Mouse (Mus musculus) midbrain, postnatal 0 days (tissue): ENCODE results near the gene Negr1. TPM values are rescaled to one million over a fixed set of nuclear protein-coding genes. Genes with fewer than 3 reads are reported as not detected.

ENCODE experiments used
- ATAC-seq: fragments of 200-750 bp; cut with Nextera tagmentation; 2 replicates; pipeline ENCODE4 v1.8.0; 2017; ENCODE audit warnings: moderate number of reproducible peaks, mild to moderate bottlenecking, moderate TSS enrichment, moderate library complexity; ENCODE audit not compliant: low FRiP score
- DNase-seq: peaks from one replicate; pipeline ENCODE4 v3.0.0-alpha.2; 2015; ENCODE audit warnings: low spot score
- H3K27ac ChIP-seq: fragments of 300-500 bp; sonication (generic); 2 replicates; pipeline ENCODE4 v1.5.1; 2014; ENCODE audit warnings: low read depth, mild to moderate bottlenecking, low read length, mixed read lengths
- H3K27me3 ChIP-seq: fragments of 300-500 bp; sonication (generic); 2 replicates; pipeline ENCODE4 v1.6.1; 2014; ENCODE audit warnings: low read length, control low read depth, mixed read lengths; ENCODE audit not compliant: insufficient read depth
- H3K36me3 ChIP-seq: fragments of 300-500 bp; sonication (generic); 2 replicates; pipeline ENCODE4 v1.6.1; 2014; ENCODE audit warnings: low read length, control low read depth, mixed read lengths; ENCODE audit not compliant: insufficient read depth
- H3K4me1 ChIP-seq: fragments of 300-500 bp; sonication (generic); 2 replicates; pipeline ENCODE4 v1.6.1; 2014; ENCODE audit warnings: mild to moderate bottlenecking, control low read depth, antibody characterized with exemption, low read length, mixed read lengths; ENCODE audit not compliant: insufficient read depth
- H3K4me2 ChIP-seq: fragments of 300-500 bp; sonication (generic); 2 replicates; pipeline ENCODE4 v1.6.1; 2014; ENCODE audit warnings: low read depth, mild to moderate bottlenecking, low read length, mixed read lengths; ENCODE audit not compliant: poor library complexity, severe bottlenecking
- H3K4me3 ChIP-seq: fragments of 300-500 bp; sonication (generic); 2 replicates; pipeline ENCODE4 v1.5.1; 2014; ENCODE audit warnings: low read depth, mild to moderate bottlenecking, low read length, moderate library complexity
- H3K9ac ChIP-seq: fragments of 300-500 bp; sonication (generic); replicated peaks from 2 replicates; pipeline ENCODE4 v1.6.1; 2014; ENCODE audit warnings: mild to moderate bottlenecking, low read length, moderate library complexity, mixed read lengths; ENCODE audit not compliant: poor library complexity, severe bottlenecking
- H3K9me3 ChIP-seq: fragments of 300-500 bp; sonication (generic); 2 replicates; pipeline ENCODE4 v1.6.1; 2016; ENCODE audit warnings: low read length, control low read depth
- CTCF ChIP-seq: IDR thresholded peaks from 2 replicates; pipeline ENCODE4 v1.5.1; 2016; ENCODE audit warnings: antibody characterized with exemption, mild to moderate bottlenecking
- WGBS: fragments of 180-500 bp; shearing (Covaris S2); extraction: QIAGEN DNeasy Blood & Tissue Kit; methylation state at CpG from one replicate; pipeline ENCODE4 v1.1.7; 2014; 5-methylcytosine and 5-hydroxymethylcytosine counted together
- polyA plus RNA-seq: library from polyadenylated mRNA; unstranded; fragments of >200 nt; fragmentation: Nextera tagmentation; extraction: Ambion mirVana; gene quantifications from 2 replicates; pipeline ENCODE4 v1.2.1, GENCODE M21; 2015
- total RNA-seq: library from RNA; depleted of rRNA; stranded (reverse); fragments of >200 nt; gene quantifications from 2 replicates; pipeline ENCODE4 v1.2.3, GENCODE M21; 2014

The Negr1 gene
- total and polyA plus RNA-seq, 2 experiments from 2014 or later, result 80.2 to 180 TPM

- no peak for DNase-seq
- Histone ChIP-seq H3K9ac (no peak overlapping the region), H3K4me2 (no peak overlapping the region), H3K4me3 (no peak overlapping the region), H3K9me3 (no peaks in the 10 kb centered on the region), H3K27me3 (no peaks in the 10 kb centered on the region), H3K4me1 (0 out of 2 replicates have a peak, but pooled peaks cover 2% of the 10 kb centered on the region), H3K27ac (no peak overlapping the region), H3K36me3 (no peaks in the 10 kb centered on the region)
- no peak for ATAC-seq
- no peak for TF ChIP-seq CTCF
- WGBS, result 68% methylated on average over 2 of the region's 2 CpGs
These were observed 415.2 kb downstream of the Negr1 start for GRCm38 (mm10) chr3:156976816-156977215.

- no peak for TF ChIP-seq CTCF
- 0 out of 2 replicates have a peak, but pooled peaks cover 2% of the 10 kb centered on the region for H3K4me1 ChIP-seq
- H3K4me3 ChIP-seq, result no peak overlapping the region
- H3K9ac ChIP-seq, result no peak overlapping the region
- DNase-seq (no peak), ATAC-seq (no peak)
- no peak overlapping the region for H3K27ac ChIP-seq
- no peak overlapping the region for H3K4me2 ChIP-seq
- WGBS, result 70% methylated on average over 11 of the region's 11 CpGs
- H3K9me3 ChIP-seq, result no peaks in the 10 kb centered on the region
- no peaks in the 10 kb centered on the region for H3K27me3 ChIP-seq
- no peaks in the 10 kb centered on the region for H3K36me3 ChIP-seq
These were observed 418.6 kb downstream of the Negr1 start for GRCm38 (mm10) chr3:156980042-156980716.

GRCm38 (mm10) chr3:156982102-156982501, 420.5 kb downstream of the Negr1 start:
- no peak overlapping the region for H3K27ac ChIP-seq
- no peaks in the 10 kb centered on the region for H3K27me3 ChIP-seq
- H3K9ac ChIP-seq, result no peak overlapping the region
- no peak overlapping the region for H3K4me2 ChIP-seq
- ATAC-seq, result no peak; the same call in 1 of the 2 replicates
- WGBS, result 40% methylated on average over 4 of the region's 4 CpGs
- H3K36me3 ChIP-seq, result no peaks in the 10 kb centered on the region
- no peaks in the 10 kb centered on the region for H3K9me3 ChIP-seq
- H3K4me3 ChIP-seq, result no peak overlapping the region
- no peak for TF ChIP-seq CTCF
- DNase-seq, result peak; percentile 51
- H3K4me1 ChIP-seq, result no peaks in the 10 kb centered on the region

- no peak overlapping the region for H3K4me3 ChIP-seq
- ATAC-seq (no peak), DNase-seq (peak; percentile 10)
- no peak overlapping the region for H3K4me2 ChIP-seq
- no peak for TF ChIP-seq CTCF
- no peaks in the 10 kb centered on the region for H3K36me3 ChIP-seq
- no peak overlapping the region for H3K27ac ChIP-seq
- no peaks in the 10 kb centered on the region for H3K9me3 ChIP-seq
- no peak overlapping the region for H3K9ac ChIP-seq
- H3K4me1 ChIP-seq, result no peaks in the 10 kb centered on the region
- WGBS, result 91% methylated on average over 3 of the region's 3 CpGs
- no peaks in the 10 kb centered on the region for H3K27me3 ChIP-seq
These were observed 425.5 kb downstream of the Negr1 start for GRCm38 (mm10) chr3:156987113-156987512.

GRCm38 (mm10) chr3:156992171-156992570, 430.6 kb downstream of the Negr1 start:
- no peak for DNase-seq

GRCm38 (mm10) chr3:156992811-156993210, 431.2 kb downstream of the Negr1 start:
- H3K27me3 ChIP-seq, result no peaks in the 10 kb centered on the region
- no peak overlapping the region for H3K27ac ChIP-seq
- no peaks in the 10 kb centered on the region for H3K4me1 ChIP-seq
- DNase-seq (no peak), ATAC-seq (no peak)
- no peak overlapping the region for H3K4me2 ChIP-seq
- H3K9me3 ChIP-seq, result no peaks in the 10 kb centered on the region
- 77% methylated on average over 1 of the region's 1 CpGs for WGBS
- no peak overlapping the region for H3K4me3 ChIP-seq
- no peak overlapping the region for H3K9ac ChIP-seq
- no peak for TF ChIP-seq CTCF
- H3K36me3 ChIP-seq, result no peaks in the 10 kb centered on the region

More at GRCm38 (mm10) chr3:156992171-156992570, 430.6 kb downstream of the Negr1 start:
- no peak overlapping the region for H3K4me2 ChIP-seq
- no peak overlapping the region for H3K9ac ChIP-seq
- WGBS, result 56% methylated on average over 2 of the region's 2 CpGs
- no peaks in the 10 kb centered on the region for H3K9me3 ChIP-seq
- no peak overlapping the region for H3K4me3 ChIP-seq
- no peak overlapping the region for H3K27ac ChIP-seq
- TF ChIP-seq CTCF, result no peak
- no peaks in the 10 kb centered on the region for H3K36me3 ChIP-seq
- no peaks in the 10 kb centered on the region for H3K27me3 ChIP-seq
- H3K4me1 ChIP-seq, result no peaks in the 10 kb centered on the region
- no peak for ATAC-seq
